Mouse (Mus musculus) thymus, postnatal 25 days (tissue): ENCODE results near the gene Col6a3.

Experiments used
- DNase-seq: peaks from one replicate; pipeline ENCODE4 v3.0.0; 2022

Col6a3 gene

DNA sequence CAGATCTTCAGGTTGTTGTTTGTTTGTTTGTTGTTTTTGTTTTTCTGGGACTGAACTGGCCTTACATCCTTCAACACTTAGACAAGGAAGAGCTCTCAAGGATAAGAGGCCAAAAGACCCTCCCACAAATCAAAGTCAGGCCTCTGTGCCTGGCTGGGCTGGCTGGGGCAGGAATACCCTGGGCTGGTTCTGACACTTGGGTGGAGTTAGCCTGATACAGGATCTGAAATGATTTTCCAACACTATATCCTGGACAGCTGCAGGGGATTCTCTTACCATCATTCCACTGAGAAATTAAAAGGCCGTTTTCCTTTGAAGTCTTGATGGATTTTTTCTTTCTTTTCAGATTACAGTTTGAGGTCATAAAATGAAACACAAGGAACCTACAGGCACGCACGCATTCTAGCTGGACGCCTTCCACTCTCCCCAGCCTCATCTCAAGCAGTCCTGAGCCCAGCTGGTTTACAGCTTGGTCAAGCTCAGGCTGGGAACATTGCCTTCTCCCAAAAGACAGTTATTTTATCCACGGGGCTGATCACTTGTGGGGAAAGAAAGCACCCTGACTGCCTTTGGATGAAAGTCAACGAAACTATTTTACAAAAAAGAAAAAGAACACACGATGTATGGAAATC, 123.0 kb downstream of the Col6a3 start:
- DNase-seq: no peak

DNA sequence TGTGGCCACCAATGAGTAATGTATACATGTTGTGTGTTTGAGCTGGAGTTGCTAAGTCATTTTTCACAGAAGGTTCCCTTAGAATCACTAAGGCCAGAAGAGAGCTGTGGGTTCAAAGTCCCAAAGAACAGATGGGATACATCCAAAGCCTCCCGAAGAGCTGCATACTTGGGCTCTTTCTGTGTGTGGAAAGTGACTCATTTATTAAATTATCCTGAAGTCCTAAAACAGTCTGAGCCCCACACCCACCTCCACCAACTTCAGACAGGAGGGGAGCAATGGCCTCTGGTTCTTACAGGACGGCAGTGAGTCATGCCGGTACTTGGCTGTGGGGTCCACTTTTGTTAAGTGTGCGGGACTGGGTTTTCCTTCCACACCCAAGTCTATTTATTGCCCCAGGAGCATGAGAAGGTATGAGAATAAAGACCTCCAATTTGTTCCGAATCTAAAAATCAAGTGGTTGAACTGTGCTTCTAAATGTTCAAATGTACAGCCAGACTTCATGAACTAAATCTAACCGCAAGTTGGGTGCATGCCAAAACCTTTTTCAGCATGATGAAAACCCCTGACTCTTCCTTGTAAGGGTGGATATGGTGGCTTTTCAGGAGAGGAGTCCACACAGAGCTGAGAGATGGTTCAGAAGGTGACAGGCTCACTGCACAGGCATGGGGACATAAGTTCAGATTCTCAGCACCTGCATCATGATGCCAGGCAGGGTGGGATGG, 124.8 kb downstream of the Col6a3 start:
- no peak for DNase-seq

DNA sequence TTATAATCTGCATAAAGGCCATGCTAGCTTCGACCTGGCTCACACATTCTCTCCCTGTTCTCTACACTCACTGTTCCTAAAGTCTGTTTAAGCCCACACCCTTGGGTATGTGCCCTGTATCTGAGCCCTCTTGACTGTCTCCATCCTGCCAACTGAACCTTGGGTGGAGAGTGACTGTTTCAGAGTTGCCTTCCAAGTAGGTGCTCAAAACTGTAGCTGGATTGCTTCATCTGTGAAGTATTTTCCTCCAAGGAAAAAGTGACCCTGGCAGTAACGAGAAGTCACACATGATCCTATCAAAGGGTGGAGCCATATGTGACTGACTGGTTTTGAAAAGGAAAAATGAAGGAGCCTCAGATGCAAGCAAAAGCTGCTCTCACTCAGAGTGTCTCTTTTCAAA, 127.5 kb downstream of the Col6a3 start:
- DNase-seq: no peak
